Mouse (Mus musculus): Measurements from ENCODE around the gene Nqo1. TPM values are rescaled to one million over a fixed set of nuclear protein-coding genes. Genes with fewer than 3 reads are reported as not detected.
A peak's percentile ranks its signal among the peaks of the same experiment; 100 is the strongest.

Gene Nqo1
- polyA plus RNA-seq, 1 experiment = 11.6 TPM

GRCm38 (mm10) chr8:107435962-107436831 lies 33.2 kb upstream of the Nqo1 start, which contains the start of gene Wwp2:
Gene Wwp2, plus strand, starts transcription at chr8:107436365.
- Histone ChIP-seq H3ac (ENCODE audit: control insufficient read depth, insufficient read length) (peak within 1 kb of the TSS; percentile 52), H3K27me3 (ENCODE audit: control insufficient read depth, insufficient read depth, insufficient read length) (no peaks in the 10 kb centered on the region), H3K79me2 (ENCODE audit: control insufficient read depth, insufficient read depth) (peaks cover 6% of the 10 kb centered on the region), H3K4me3 (peak within 1 kb of the TSS; percentile 65), H3K4me2 (ENCODE audit: low read depth) (peak within 1 kb of the TSS; percentile 100), H3K36me3 (ENCODE audit: control insufficient read depth, insufficient read depth) (no peaks in the 10 kb centered on the region)
- TF ChIP-seq TCF3 (IDR thresholded peaks at IDR 0.05; ENCODE audit: insufficient read length, low read depth) (no peak), CEBPB (IDR thresholded peaks at IDR 0.05; ENCODE audit: insufficient read depth, poor library complexity, severe bottlenecking) (no peak), POLR2A (IDR thresholded peaks at IDR 0.05; ENCODE audit: insufficient read length, low read depth) (peak; percentile 53), SRF (IDR thresholded peaks at IDR 0.05; ENCODE audit: control insufficient read depth, insufficient read length, low read depth) (no peak), POLR2AphosphoS2 (IDR thresholded peaks at IDR 0.05; ENCODE audit: insufficient read length, low read depth) (no peak), MAX (IDR thresholded peaks at IDR 0.05; ENCODE audit: low read depth) (no peak), MYOD1 (IDR thresholded peaks at IDR 0.05; ENCODE audit: control insufficient read depth in 1 of 3, insufficient read length in 2 of 3, low read depth in 2 of 3) (peak in 2 of 3 experiments; percentile 16 to 45), MYOG (IDR thresholded peaks at IDR 0.05; ENCODE audit: control insufficient read depth in 1 of 3, insufficient read depth in 1 of 3, insufficient read length in 2 of 3, low read depth in 2 of 3) (peak in 2 of 3 experiments; percentile 39 to 59), REST (IDR thresholded peaks at IDR 0.05; ENCODE audit: insufficient read depth, insufficient read length) (no peak), USF1 (IDR thresholded peaks at IDR 0.05; ENCODE audit: low read depth) (peak; percentile 94), TCF12 (IDR thresholded peaks at IDR 0.05; ENCODE audit: insufficient read depth, poor library complexity, severe bottlenecking) (no peak)

DNA sequence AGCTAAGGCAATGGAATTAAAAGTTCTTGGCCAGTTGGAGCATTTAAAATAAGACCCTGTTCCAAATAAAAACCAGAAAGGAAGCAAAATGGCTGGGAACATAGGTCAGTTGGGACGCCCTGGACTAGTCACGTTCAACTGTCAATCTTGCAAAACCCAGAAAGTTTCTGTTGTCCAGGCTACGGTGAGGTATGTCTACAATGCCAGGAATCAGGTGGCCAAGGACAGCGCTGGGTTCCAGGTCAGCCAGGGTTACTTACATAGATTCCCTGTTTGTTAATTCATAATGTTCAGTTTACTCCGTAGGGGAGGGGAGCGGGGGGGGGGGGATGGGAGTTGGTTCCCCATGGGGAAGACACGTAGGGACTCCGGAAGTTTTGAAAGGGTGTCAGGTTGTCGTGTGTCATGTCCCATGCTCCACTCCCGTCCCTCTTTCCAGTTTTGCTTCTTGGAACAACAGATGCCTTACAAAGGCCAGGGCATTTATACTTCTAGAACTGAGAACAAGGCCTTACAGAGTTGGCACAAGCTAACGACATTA lies 32.5 kb upstream of the Nqo1 start:
- Histone ChIP-seq H3K27me3 (ENCODE audit: control insufficient read depth, insufficient read depth, insufficient read length) (no peaks in the 10 kb centered on the region), H3K36me3 (ENCODE audit: control insufficient read depth, insufficient read depth) (no peaks in the 10 kb centered on the region), H3K4me3 (peak overlapping the region; percentile 65), H3K4me2 (ENCODE audit: low read depth) (peak overlapping the region; percentile 100), H3ac (ENCODE audit: control insufficient read depth, insufficient read length) (peak overlapping the region; percentile 52), H3K79me2 (ENCODE audit: control insufficient read depth, insufficient read depth) (peaks cover 6% of the 10 kb centered on the region)
- TF ChIP-seq TCF3 (IDR thresholded peaks at IDR 0.05; ENCODE audit: insufficient read length, low read depth) (no peak), TCF12 (IDR thresholded peaks at IDR 0.05; ENCODE audit: insufficient read depth, poor library complexity, severe bottlenecking) (no peak), MAX (IDR thresholded peaks at IDR 0.05; ENCODE audit: low read depth) (no peak), MYOD1 (IDR thresholded peaks at IDR 0.05; ENCODE audit: control insufficient read depth in 1 of 3, insufficient read length in 2 of 3, low read depth in 2 of 3) (no peak), MYOG (IDR thresholded peaks at IDR 0.05; ENCODE audit: control insufficient read depth in 1 of 3, insufficient read depth in 1 of 3, insufficient read length in 2 of 3, low read depth in 2 of 3) (no peak), USF1 (IDR thresholded peaks at IDR 0.05; ENCODE audit: low read depth) (no peak), SRF (IDR thresholded peaks at IDR 0.05; ENCODE audit: control insufficient read depth, insufficient read length, low read depth) (no peak), REST (IDR thresholded peaks at IDR 0.05; ENCODE audit: insufficient read depth, insufficient read length) (no peak), POLR2AphosphoS2 (IDR thresholded peaks at IDR 0.05; ENCODE audit: insufficient read length, low read depth) (no peak), E2F4 (IDR thresholded peaks at IDR 0.05; ENCODE audit: insufficient read depth) (no peak), POLR2A (IDR thresholded peaks at IDR 0.05; ENCODE audit: insufficient read length, low read depth) (no peak), CEBPB (IDR thresholded peaks at IDR 0.05; ENCODE audit: insufficient read depth, poor library complexity, severe bottlenecking) (no peak)

DNA sequence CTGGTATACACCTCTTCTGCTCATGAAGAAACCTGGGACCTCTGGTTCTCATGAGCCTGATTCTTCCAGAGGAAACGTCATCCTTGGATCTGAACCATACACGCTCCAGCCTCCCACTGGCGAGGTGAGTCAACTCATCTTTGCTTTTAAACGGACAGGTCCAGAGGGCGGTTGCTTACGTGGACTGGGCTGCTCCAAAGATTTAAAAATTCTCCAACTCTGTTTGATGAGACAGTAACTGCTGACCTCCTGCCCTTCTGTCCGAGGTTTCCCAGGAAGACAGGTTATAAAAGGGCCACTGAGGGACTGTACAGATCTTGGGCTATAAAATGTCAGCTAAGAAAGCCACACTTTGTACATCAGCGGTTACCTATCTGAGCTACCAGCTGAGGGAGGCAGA lies 27.8 kb upstream of the Nqo1 start:
- H3ac ChIP-seq (ENCODE audit: control insufficient read depth, insufficient read length) = no peak overlapping the region
- no peak overlapping the region for H3K4me3 ChIP-seq
- no peak for TF ChIP-seq TCF12 (IDR thresholded peaks at IDR 0.05; ENCODE audit: insufficient read depth, poor library complexity, severe bottlenecking)
- no peak for TF ChIP-seq E2F4 (IDR thresholded peaks at IDR 0.05; ENCODE audit: insufficient read depth)
- TF ChIP-seq MAX (IDR thresholded peaks at IDR 0.05; ENCODE audit: low read depth) = no peak
- TF ChIP-seq POLR2A (IDR thresholded peaks at IDR 0.05; ENCODE audit: insufficient read length, low read depth) = no peak
- no peak for TF ChIP-seq REST (IDR thresholded peaks at IDR 0.05; ENCODE audit: insufficient read depth, insufficient read length)
- TF ChIP-seq MYOG (IDR thresholded peaks at IDR 0.05; ENCODE audit: control insufficient read depth in 1 of 3, insufficient read depth in 1 of 3, insufficient read length in 2 of 3, low read depth in 2 of 3) = no peak
- TF ChIP-seq MYOD1 (IDR thresholded peaks at IDR 0.05; ENCODE audit: control insufficient read depth in 1 of 3, insufficient read length in 2 of 3, low read depth in 2 of 3) = no peak
- no peak for TF ChIP-seq SRF (IDR thresholded peaks at IDR 0.05; ENCODE audit: control insufficient read depth, insufficient read length, low read depth)
- TF ChIP-seq POLR2AphosphoS2 (IDR thresholded peaks at IDR 0.05; ENCODE audit: insufficient read length, low read depth) = no peak
- no peak for TF ChIP-seq TCF3 (IDR thresholded peaks at IDR 0.05; ENCODE audit: insufficient read length, low read depth)
- no peaks in the 10 kb centered on the region for H3K79me2 ChIP-seq (ENCODE audit: control insufficient read depth, insufficient read depth)
- no peaks in the 10 kb centered on the region for H3K36me3 ChIP-seq (ENCODE audit: control insufficient read depth, insufficient read depth)
- H3K27me3 ChIP-seq (ENCODE audit: control insufficient read depth, insufficient read depth, insufficient read length) = peaks cover 4% of the 10 kb centered on the region
- no peak overlapping the region for H3K4me2 ChIP-seq (ENCODE audit: low read depth)

DNA sequence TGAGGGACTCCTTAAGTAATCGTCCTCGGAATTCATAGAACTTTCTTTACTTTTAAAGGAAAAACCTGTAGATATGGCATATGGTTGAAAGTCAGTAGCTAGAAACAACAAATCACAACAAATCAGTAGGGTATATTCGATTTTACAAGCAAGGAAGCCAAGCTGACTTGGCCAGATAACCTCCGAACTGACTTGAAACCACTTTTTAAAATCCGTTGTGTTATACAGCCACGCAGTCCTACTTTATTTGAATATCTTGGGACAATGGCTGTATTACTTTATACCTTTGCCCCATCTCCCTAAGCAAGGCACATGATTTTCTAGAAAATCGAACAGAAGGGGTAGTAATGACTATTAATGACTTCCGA lies 22.2 kb upstream of the Nqo1 start:
- H3K36me3 ChIP-seq (ENCODE audit: control insufficient read depth, insufficient read depth) = peaks cover 19% of the 10 kb centered on the region
- peaks cover 34% of the 10 kb centered on the region for H3K79me2 ChIP-seq (ENCODE audit: control insufficient read depth, insufficient read depth)
- H3K4me3 ChIP-seq = peak overlapping the region; percentile 85

More for the DNA sequence above, 22.2 kb upstream of the Nqo1 start:
- peak overlapping the region; percentile 76 for H3ac ChIP-seq (ENCODE audit: control insufficient read depth, insufficient read length)
- TF ChIP-seq TCF12 (IDR thresholded peaks at IDR 0.05; ENCODE audit: insufficient read depth, poor library complexity, severe bottlenecking) (no peak), POLR2A (IDR thresholded peaks at IDR 0.05; ENCODE audit: insufficient read length, low read depth) (no peak), SRF (IDR thresholded peaks at IDR 0.05; ENCODE audit: control insufficient read depth, insufficient read length, low read depth) (no peak), USF1 (IDR thresholded peaks at IDR 0.05; ENCODE audit: low read depth) (no peak), MAX (IDR thresholded peaks at IDR 0.05; ENCODE audit: low read depth) (no peak), TCF3 (IDR thresholded peaks at IDR 0.05; ENCODE audit: insufficient read length, low read depth) (no peak), MYOD1 (IDR thresholded peaks at IDR 0.05; ENCODE audit: control insufficient read depth in 1 of 3, insufficient read length in 2 of 3, low read depth in 2 of 3) (no peak), MYOG (IDR thresholded peaks at IDR 0.05; ENCODE audit: control insufficient read depth in 1 of 3, insufficient read depth in 1 of 3, insufficient read length in 2 of 3, low read depth in 2 of 3) (no peak), POLR2AphosphoS2 (IDR thresholded peaks at IDR 0.05; ENCODE audit: insufficient read length, low read depth) (no peak), REST (IDR thresholded peaks at IDR 0.05; ENCODE audit: insufficient read depth, insufficient read length) (no peak), CEBPB (IDR thresholded peaks at IDR 0.05; ENCODE audit: insufficient read depth, poor library complexity, severe bottlenecking) (no peak), E2F4 (IDR thresholded peaks at IDR 0.05; ENCODE audit: insufficient read depth) (no peak)
- H3K27me3 ChIP-seq (ENCODE audit: control insufficient read depth, insufficient read depth, insufficient read length) = peaks cover 4% of the 10 kb centered on the region
- H3K4me2 ChIP-seq (ENCODE audit: low read depth) = peak overlapping the region; percentile 64

All from myocyte (in vitro differentiated cells).